Mouse (Mus musculus) urinary bladder, postnatal 25 days (tissue): ENCODE measurements around the gene Vmn2r3.
"Not testable (repeated sequence)": the region's sequence is repeated elsewhere in the genome, so short reads cannot be mapped to it uniquely, and the experiment has no call there.

Source experiments
- DNase-seq: peaks from one replicate; pipeline ENCODE4 v3.0.0; 2022; ENCODE audit warnings: low spot score

The Vmn2r3 gene

DNA sequence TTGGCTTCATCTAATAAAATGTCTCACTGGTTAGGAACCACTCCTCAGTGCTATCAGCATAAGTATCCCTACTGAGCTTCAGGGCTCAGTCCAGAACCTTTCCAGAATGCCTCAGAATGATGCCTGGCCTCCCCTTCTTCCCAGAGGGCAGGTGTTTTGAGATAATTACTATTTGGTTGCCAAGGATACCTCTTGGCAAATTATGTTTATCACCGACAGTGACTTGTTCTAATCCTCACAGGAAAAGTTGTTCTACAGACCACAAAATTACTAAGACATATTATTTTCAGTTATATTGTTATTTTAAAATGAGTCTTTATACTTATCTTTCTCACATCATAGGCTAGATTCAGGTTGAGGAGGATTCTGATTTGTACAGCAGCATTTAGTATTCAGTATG, at the start of gene Vmn2r3:
Gene Vmn2r3 (minus strand): TSS at position 101 of the 400 bp plus-strand sequence.
- no peak for DNase-seq

DNA sequence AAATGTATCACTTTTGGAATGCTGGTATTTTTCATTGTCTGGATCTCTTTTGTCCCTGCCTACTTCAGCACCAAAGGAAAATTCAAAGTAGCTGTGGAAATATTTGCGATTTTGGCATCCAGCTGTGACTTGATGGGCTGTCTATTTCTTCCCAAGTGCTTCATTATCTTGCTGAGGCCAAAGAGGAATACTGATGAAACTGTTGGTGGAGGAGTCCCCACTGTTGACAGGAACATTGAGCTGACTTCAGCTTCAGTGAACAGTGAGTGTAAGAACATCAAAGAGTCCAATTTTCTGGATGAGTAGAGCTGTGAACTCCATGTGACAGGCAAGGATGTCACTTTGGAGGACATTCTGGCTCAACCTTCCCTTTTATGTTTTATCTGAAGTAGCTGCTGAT, 43.0 kb upstream of the Vmn2r3 start:
- DNase-seq = no peak

DNA sequence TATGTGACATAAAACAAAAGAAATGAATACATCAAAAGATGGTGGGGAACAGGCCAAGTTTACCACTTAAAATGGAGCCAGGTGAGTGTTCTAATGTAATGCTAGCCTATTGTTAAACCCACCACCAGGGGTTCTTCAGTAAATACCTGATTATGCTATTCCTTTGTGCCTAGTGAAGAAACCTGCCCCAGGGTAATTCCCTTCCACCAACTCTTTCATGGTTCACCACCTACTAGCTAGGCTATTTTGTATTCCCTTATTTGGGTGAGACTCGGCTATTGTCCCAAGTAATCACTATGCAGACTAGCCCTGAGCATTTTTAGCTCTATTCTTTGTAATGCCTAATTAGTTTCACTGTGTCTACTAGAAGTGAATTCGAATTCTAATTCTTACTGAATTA, 32.3 kb upstream of the Vmn2r3 start:
- no peak for DNase-seq

DNA sequence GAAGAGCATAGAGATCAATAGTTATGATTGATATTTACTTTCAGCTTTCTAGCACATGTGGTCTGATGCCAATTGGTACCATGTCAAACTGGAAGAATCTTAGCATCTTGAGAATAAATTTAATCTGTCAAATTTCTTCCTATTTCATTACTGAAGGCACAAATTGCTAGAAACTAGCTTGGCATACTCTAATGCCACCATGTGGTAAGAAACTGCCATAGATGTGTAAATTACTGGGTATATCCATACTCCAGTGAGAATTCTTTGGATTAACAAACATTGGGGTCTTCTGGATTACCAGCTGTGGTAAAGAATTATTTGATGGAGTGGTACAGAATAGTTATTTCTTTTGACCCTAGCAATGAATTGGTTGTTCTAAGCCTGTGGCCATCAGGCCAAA, 17.3 kb upstream of the Vmn2r3 start:
- DNase-seq = no peak

DNA sequence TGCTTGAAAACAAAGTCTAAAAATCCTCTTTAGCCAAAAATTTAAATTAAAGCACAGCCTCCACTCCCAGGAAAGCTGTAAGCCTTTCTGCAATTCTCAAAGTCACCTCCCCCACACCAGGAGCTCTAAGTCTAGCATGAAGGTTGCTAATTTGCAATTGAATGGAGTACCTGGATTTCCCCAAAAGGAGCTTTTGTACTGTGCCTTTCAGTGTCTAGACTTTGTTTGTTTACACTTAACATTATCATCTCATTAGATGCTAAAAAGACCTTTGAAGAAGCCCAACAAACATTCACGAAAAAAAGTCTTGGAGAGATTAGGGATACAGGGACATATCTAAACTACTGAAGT, 23.8 kb downstream of the Vmn2r3 start:
- DNase-seq = no peak

DNA sequence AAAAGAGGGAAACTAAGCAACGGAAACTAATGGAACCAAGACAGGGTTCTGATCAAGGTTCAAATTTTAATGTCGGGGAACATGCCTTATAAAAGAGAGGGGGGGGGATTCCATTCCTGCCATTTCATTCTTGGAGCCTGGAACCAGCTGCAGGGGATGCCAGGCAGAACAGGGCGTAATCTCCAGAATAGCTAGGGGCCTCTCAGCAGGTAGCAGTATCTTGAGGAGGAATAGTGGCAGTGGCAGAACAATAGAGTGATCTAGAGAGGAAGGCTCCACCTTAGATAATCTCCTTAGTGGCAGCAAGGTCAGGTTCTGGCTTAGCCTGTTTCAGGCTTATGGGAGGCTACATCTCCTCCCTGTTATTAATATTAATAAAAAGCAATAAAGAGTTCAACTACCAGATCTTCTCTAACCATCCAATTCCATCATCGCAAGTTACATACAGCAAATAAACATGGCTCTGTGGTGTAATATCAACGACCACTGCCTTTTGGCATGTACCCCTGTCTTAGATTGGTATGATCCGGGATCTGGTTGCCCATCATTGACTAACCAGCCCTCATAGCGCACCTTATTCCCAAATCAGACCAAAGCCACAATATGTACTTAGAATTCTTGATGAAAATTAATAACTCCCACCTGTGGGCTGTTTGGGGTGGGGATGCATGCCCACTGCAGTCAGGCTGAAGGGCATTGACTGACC, 24.3 kb downstream of the Vmn2r3 start:
- not testable (repeated sequence) for DNase-seq

DNA sequence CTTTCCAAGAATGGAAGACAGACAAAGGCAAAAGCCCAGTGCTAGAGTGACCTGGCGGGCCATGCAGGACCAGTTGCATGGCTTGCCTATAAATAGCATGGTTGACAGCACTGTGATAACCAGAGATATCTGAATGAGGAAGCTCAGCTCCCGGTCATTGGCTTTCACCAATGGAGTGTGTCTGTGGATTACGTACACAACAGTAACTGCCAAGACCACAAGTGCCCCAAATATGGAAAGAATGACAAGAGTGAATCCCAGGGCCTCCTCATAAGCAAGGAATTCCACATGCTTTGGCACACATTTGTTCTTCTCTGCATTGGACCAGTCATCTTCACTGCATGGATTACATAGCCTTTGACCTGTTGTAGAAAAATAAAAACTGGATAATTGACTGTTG, 29.9 kb downstream of the Vmn2r3 start:
- DNase-seq = no peak

DNA sequence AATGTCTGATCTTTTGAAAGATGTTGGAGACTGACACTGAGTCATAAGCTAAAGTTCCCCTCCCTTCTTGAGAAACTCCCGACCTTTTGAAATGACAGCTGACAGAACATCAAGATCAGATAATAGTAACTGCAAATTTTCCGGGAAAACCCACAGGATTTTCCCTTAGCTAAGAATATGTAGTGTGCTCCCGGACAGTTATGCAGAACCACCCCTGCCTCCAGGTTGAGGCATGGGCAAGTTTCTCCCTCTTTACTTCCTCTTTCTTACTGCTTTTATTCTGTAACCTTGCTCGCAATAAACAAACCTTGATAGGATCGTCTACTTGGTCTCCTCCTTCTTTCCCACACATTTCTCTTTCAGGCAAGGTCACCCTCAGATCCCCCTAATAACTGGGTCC, 37.9 kb downstream of the Vmn2r3 start:
- DNase-seq = no peak

DNA sequence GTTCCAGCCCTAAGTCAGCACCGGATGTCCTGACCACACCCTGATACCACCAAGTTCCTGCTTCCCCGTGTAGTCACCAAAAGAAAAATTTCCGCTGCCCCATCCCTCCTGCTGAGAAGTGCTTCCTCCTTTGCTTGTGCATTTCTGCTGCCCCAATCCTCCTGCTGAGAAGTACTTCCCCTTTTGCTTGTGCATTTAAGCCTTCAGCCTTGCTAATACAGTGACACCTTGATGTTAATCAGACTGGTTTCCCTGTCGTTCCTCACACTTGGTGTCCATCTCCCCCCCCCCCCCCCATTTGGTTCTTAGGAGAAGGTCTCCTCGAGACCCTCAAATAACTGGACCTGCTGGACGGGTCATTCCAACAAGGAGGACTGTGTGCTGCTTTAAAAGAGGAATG, 39.0 kb downstream of the Vmn2r3 start:
- not testable (repeated sequence) for DNase-seq

DNA sequence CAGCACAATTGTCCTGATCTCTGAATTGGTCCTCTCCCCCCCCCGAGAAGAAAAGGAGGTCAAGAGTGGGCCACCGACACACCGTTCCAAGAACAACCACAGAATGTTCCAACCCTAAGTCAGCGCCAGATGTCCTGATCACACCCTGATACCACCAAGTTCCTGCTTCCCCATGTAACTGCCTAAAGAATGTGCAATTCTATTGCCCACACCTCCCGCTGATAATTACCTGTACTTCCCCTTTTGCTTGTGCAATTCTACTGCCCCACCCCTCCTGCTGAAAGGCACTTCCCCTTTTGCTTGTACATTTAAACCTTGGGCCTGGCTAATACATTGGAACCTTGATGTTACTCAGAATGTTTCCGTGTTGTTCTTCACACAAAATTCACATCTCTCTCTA, 54.0 kb downstream of the Vmn2r3 start:
- not testable (repeated sequence) for DNase-seq

DNA sequence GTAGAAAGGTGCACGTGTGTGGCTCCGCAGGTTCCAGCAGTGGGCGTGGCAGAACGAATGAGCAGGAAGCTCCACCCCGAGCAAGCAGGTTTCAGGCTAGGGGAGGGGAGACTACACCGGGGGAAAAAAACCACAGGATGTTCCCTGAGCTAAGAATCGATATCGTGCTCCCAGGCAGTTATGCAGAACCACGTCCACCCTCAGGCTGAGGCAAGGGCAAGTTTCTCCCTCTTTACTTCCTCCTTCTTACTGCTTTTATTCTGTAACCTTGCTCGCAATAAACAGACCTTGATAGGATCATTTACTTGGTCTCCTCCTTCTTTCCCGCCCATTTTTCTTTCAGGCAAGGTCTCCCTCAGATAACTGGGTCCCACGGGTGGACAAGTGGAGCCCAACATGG, 55.9 kb downstream of the Vmn2r3 start:
- DNase-seq = not testable (repeated sequence)

DNA sequence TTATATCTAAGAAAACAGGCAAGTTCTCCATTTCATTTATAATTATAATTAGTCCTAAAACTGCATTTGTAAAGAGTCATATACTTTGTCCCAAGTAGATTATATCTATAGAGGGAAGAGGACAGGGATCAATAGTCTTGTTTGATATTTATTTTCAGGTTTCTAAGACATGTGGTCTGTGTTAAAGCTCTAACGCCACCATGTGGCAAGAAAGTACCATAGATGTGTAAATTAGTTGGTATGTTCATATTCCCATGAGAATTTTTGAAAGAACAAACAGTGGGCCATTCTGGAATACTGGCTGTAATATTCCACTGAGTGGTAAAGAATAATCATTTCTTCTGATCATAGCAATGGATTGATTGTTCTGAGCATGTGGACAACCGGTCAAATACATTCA, 62.3 kb downstream of the Vmn2r3 start:
- no peak for DNase-seq
